Mouse (Mus musculus): ENCODE measurements at regions not wholly inside any gene's neighbourhood (a gene's known extent, or its start where the extent isn't known, plus 50 kb on each side); places are given as distances from the start of the nearest gene placed in this dataset.

- no peak for TF ChIP-seq CTCF (IDR thresholded peaks at IDR 0.05; ENCODE audit: borderline replicate concordance, extremely low read depth, insufficient read depth, insufficient read length)
- TF ChIP-seq POLR2A (IDR thresholded peaks at IDR 0.05; ENCODE audit: borderline replicate concordance, extremely low read depth, insufficient read depth, insufficient read length, poor library complexity, severe bottlenecking) = no peak
These were observed 264.4 kb upstream of the Mme start for GRCm38 (mm10) chr3:62976906-62977305.
